Mouse (Mus musculus) naive thymus-derived CD4-positive, alpha-beta T cell, adult 2 months (primary cell): ENCODE data around the gene Dnajc25.

Experiments used
- DNase-seq: peaks from one replicate; pipeline ENCODE4 v3.0.0-alpha.2; 2011; ENCODE audit warnings: low read depth

The Dnajc25 gene

GRCm38 (mm10) chr4:59006211-59006610 is 11.3 kb downstream of the Dnajc25 start:
- no peak for DNase-seq

GRCm38 (mm10) chr4:59007016-59007415 is 12.2 kb downstream of the Dnajc25 start:
- no peak for DNase-seq

- no peak for DNase-seq
Observed at GRCm38 (mm10) chr4:59007974-59008373, 13.1 kb downstream of the Dnajc25 start.

GRCm38 (mm10) chr4:59009186-59009585 is 14.3 kb downstream of the Dnajc25 start:
- DNase-seq, result peak; percentile 65

GRCm38 (mm10) chr4:59009696-59010095 is 14.8 kb downstream of the Dnajc25 start:
- peak; percentile 21 for DNase-seq

- no peak for DNase-seq
Observed at GRCm38 (mm10) chr4:59011446-59011845, 16.6 kb downstream of the Dnajc25 start.

GRCm38 (mm10) chr4:59015181-59015580 is 20.3 kb downstream of the Dnajc25 start:
- DNase-seq, result no peak

- DNase-seq, result no peak
Observed at GRCm38 (mm10) chr4:59016922-59017321, 22.1 kb downstream of the Dnajc25 start.

GRCm38 (mm10) chr4:59034325-59034917 is 39.6 kb downstream of the Dnajc25 start:
- no peak for DNase-seq

GRCm38 (mm10) chr4:59034918-59035785 is 40.3 kb downstream of the Dnajc25 start, which contains the start of gene Gng10:
Gene Gng10 (plus strand): TSS chr4:59035088.
- DNase-seq, result peak; percentile 73

GRCm38 (mm10) chr4:59035786-59036350 is 41.0 kb downstream of the Dnajc25 start:
- DNase-seq, result no peak

GRCm38 (mm10) chr4:59036490-59037127 is 41.7 kb downstream of the Dnajc25 start:
- DNase-seq, result peak; percentile 86

GRCm38 (mm10) chr4:59037525-59037924 is 42.7 kb downstream of the Dnajc25 start:
- no peak for DNase-seq

GRCm38 (mm10) chr4:59040397-59041287 is 45.8 kb downstream of the Dnajc25 start:
- DNase-seq, result no peak

GRCm38 (mm10) chr4:59043074-59043473 is 48.2 kb downstream of the Dnajc25 start:
- DNase-seq, result no peak

- no peak for DNase-seq
Observed at GRCm38 (mm10) chr4:59043891-59044290, 49.0 kb downstream of the Dnajc25 start.

GRCm38 (mm10) chr4:59047222-59047621 is 52.4 kb downstream of the Dnajc25 start:
- DNase-seq, result no peak

- DNase-seq, result no peak
Observed at GRCm38 (mm10) chr4:59051081-59051480, 56.2 kb downstream of the Dnajc25 start.

- no peak for DNase-seq
Observed at GRCm38 (mm10) chr4:59057929-59058328, 63.1 kb downstream of the Dnajc25 start.

- no peak for DNase-seq
Observed at GRCm38 (mm10) chr4:59062526-59062925, 67.7 kb downstream of the Dnajc25 start.

GRCm38 (mm10) chr4:59069276-59069675 is 74.4 kb downstream of the Dnajc25 start:
- DNase-seq, result no peak
